Comparison of ENCODE assay signal across 9 mouse cellular contexts in the genomic region with DNA sequence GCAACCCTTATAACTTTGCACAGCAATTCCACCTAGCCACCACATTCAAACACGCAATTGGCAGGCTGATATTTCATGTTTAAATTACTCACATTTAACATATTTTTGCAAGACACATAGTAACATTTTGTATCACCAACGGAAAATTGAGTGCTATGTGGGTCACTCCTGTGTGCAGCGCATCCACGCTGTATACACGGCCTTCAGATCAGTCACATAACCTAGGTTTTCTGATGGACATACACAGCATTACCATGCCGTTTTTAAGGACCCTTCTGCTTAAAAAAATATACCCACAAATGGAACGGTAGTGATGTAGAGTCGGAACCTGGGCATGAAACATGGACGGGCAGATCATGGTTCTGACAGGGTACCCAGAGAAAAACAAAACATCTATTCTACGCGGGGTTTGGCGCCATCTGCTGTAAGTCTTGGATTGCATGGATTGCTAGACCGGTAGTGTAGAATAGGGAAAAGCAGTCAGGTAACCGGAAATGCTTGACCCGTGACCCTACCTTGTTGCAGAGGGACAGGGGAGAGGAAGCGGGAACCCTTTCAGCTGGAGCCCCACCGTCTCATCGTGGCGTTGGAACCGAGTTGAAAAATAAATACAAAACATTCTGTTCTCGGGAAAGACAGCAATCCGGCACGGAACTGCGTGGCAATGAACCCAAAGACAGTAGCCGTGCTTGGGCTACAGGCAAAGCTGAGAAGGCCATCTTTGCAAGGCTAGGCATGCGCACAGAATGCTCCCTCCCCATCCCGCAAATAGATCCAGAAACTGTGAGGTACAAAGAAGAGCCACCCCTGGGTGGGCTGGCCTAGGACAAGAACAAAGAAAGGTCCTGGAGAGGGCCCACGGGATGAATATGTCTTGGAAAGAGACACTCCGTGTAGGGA. TPM values are rescaled to one million over a fixed set of nuclear protein-coding genes. Genes with fewer than 3 reads are reported as not detected.
A peak's percentile ranks its signal among the peaks of the same experiment; 100 is the strongest.
DNase-seq lines count a peak whose midpoint lies in the region; ATAC-seq and TF ChIP-seq lines count a peak whose summit lies in the region.
"Had no signal": no experiment of that assay in that cellular context is flagged by ENCODE, and none has a peak within 500 bp of the region (broad histone marks: within the 10 kb centered on the region; RNA-seq: fewer than 3 reads in every experiment).

No protein-coding gene starts in this region.

- H3K9me3 ChIP-seq in ES-E14 (ENCODE audit: control insufficient read depth, insufficient read depth, low read depth, low read length) = no peaks in the 10 kb centered on the region
- H3K9me3 ChIP-seq in forebrain, embryonic 13.5 days (replicated peaks) = no peaks in the 10 kb centered on the region
- no peaks in the 10 kb centered on the region for H3K9me3 ChIP-seq in liver, postnatal 0 days (ENCODE audit: low read length)

- TF ChIP-seq CTCF in liver, postnatal 0 days (IDR thresholded peaks at IDR 0.05; ENCODE audit: low read depth) = peak; percentile 79

- no peak overlapping the region for H3K27ac ChIP-seq in ES-E14 (ENCODE audit: insufficient read depth, low read depth, low read length, poor library complexity, severe bottlenecking)
- no peak overlapping the region for H3K27ac ChIP-seq in forebrain, embryonic 13.5 days
- H3K27ac ChIP-seq in liver, postnatal 0 days (ENCODE audit: low read depth) = no peak overlapping the region

- TF ChIP-seq EP300 in liver, postnatal 0 days (IDR thresholded peaks at IDR 0.05; ENCODE audit: low read depth) = no peak

- H3K36me3 ChIP-seq in ES-E14 (ENCODE audit: control insufficient read depth, insufficient read depth, low read length, poor library complexity, severe bottlenecking) = no peaks in the 10 kb centered on the region
- H3K36me3 ChIP-seq in forebrain, embryonic 13.5 days (ENCODE audit: poor library complexity, severe bottlenecking) = no peaks in the 10 kb centered on the region
- H3K36me3 ChIP-seq in liver, postnatal 0 days (replicated peaks; ENCODE audit: insufficient read depth, low read length) = no peaks in the 10 kb centered on the region

- ATAC-seq in forebrain, embryonic 13.5 days = peak; percentile 79
- ATAC-seq in liver, postnatal 0 days = peak; percentile 56
- ATAC-seq in monocyte, adult 5-6 weeks (replicated peaks; ENCODE audit: insufficient number of reproducible peaks, low FRiP score, low TSS enrichment, poor library complexity, severe bottlenecking) = no peak

- no peaks in the 10 kb centered on the region for H3K27me3 ChIP-seq in forebrain, embryonic 13.5 days
- 0 out of 2 replicates have a peak, but pooled peaks cover 2% of the 10 kb centered on the region for H3K27me3 ChIP-seq in liver, postnatal 0 days (ENCODE audit: insufficient read depth, low read length)

- in situ Hi-C loops in ES-E14 (cut with MboI; ENCODE audit: low sequenced_read_pairs in 2 of 2, unreplicated experiment in 2 of 2) = no loop called here

- WGBS in forebrain, embryonic 13.5 days = 46% methylated on average over 29 of the region's 29 CpGs
- WGBS in liver, postnatal 0 days (ENCODE audit: insufficient replicate concordance) = 37% methylated on average over 29 of the region's 29 CpGs

- peak overlapping the region; percentile 34 to 52; a peak in 3 of 4 replicates for H3K4me3 ChIP-seq in ES-E14 (ENCODE audit: insufficient read depth in 1 of 2, low read depth in 1 of 2, low read length in 2 of 2, poor library complexity in 1 of 2, severe bottlenecking in 1 of 2)
- no peak overlapping the region for H3K4me3 ChIP-seq in forebrain, embryonic 13.5 days
- H3K4me3 ChIP-seq in liver, postnatal 0 days (ENCODE audit: low read depth, low read length) = no peak overlapping the region

- H3K4me1 ChIP-seq in ES-E14 (ENCODE audit: control insufficient read depth in 2 of 2, insufficient read depth in 2 of 2, low read length in 2 of 2, poor library complexity in 1 of 2) = peaks cover 0 to 5% of the 10 kb centered on the region in 2 experiments; a peak in 1 of 4 replicates
- no peaks in the 10 kb centered on the region for H3K4me1 ChIP-seq in forebrain, embryonic 13.5 days
- no peaks in the 10 kb centered on the region for H3K4me1 ChIP-seq in liver, postnatal 0 days (ENCODE audit: insufficient read depth)

- no peak overlapping the region; the same call in 1 of the 2 replicates for H3K4me2 ChIP-seq in forebrain, embryonic 13.5 days
- no peak overlapping the region for H3K4me2 ChIP-seq in liver, postnatal 0 days (ENCODE audit: low read depth, low read length)

- H3K9ac ChIP-seq in ES-E14 (ENCODE audit: insufficient read depth, low read depth, low read length, poor library complexity, severe bottlenecking) = peak overlapping the region; percentile 52
- no peak overlapping the region for H3K9ac ChIP-seq in forebrain, embryonic 13.5 days
- H3K9ac ChIP-seq in liver, postnatal 0 days (replicated peaks) = no peak overlapping the region

- peak; percentile 69 for DNase-seq in ES-E14 (ENCODE audit: low read depth, low spot score)
- peak; percentile 15 for DNase-seq in c-Kit-positive CD71-positive TER-119-positive erythroid progenitor cells, embryonic 14.5 days (ENCODE audit: low spot score)
- peak; percentile 74 for DNase-seq in heart, postnatal 4 days
- peak; percentile 81 for DNase-seq in layer of hippocampus, adult 11-12 months (ENCODE audit: low spot score)
- peak; percentile 66 for DNase-seq in liver, postnatal 0 days
- DNase-seq in ovary, postnatal 10 days (ENCODE audit: low spot score) = peak; percentile 18

TF ChIP-seq in ES-E14, 5 proteins besides CTCF, POLR2A, EP300 and RAD21:
- TF ChIP-seq ZNF384 (IDR thresholded peaks at IDR 0.05; ENCODE audit: low read depth, low read length) (0 out of 2 replicates have a peak, but pooled peaks have one; percentile 7), CHD2 (IDR thresholded peaks at IDR 0.05; ENCODE audit: low read depth, low read length) (no peak), MAFK (IDR thresholded peaks at IDR 0.05; ENCODE audit: insufficient read depth, low read depth, low read length) (no peak), HCFC1 (IDR thresholded peaks at IDR 0.05; ENCODE audit: borderline replicate concordance, insufficient read depth, low read length) (no peak), ZC3H11A (IDR thresholded peaks at IDR 0.05; ENCODE audit: borderline replicate concordance, low read depth, low read length) (peak; percentile 73)

RNA-seq across cellular contexts. Expression of a gene that starts 16.5 kb away (rescaled TPM):
- total RNA-seq in ES-E14 (2012; rRNA removed) = 3.3 and 4.5 TPM in 2 replicates
- polyA plus RNA-seq in forebrain, embryonic 13.5 days (2015; fragmentation: Nextera tagmentation; extraction: Ambion mirVana) = 0.38 TPM in 1 of 2 replicates, not detected in the other
- total RNA-seq in heart, postnatal 4 days (2021) = not detected
- polyA plus RNA-seq in liver, postnatal 0 days (2015; fragmentation: Nextera tagmentation; extraction: Ambion mirVana) = 0.15 TPM in 1 of 2 replicates, not detected in the other
- 3.7 TPM in 1 of 3 replicates, not detected in the others for total RNA-seq in monocyte, adult 5-6 weeks (2017)

RNA-seq across cellular contexts. Expression of a gene that starts 24.4 kb away (rescaled TPM):
- total RNA-seq in ES-E14 (2012; rRNA removed) = not detected in 2 replicates
- not detected in 2 replicates for polyA plus RNA-seq in forebrain, embryonic 13.5 days (2015; fragmentation: Nextera tagmentation; extraction: Ambion mirVana)
- total RNA-seq in heart, postnatal 4 days (2021) = not detected
- not detected in 2 replicates for polyA plus RNA-seq in liver, postnatal 0 days (2015; fragmentation: Nextera tagmentation; extraction: Ambion mirVana)
- 6.3 TPM in 1 of 3 replicates, not detected in the others for total RNA-seq in monocyte, adult 5-6 weeks (2017)
- total RNA-seq: gastrocnemius, postnatal 4 days had no signal

RNA-seq across cellular contexts. Expression of a gene that starts 38.4 kb away (rescaled TPM):
- total RNA-seq in ES-E14 (2012; rRNA removed) = 9.8 and 13.4 TPM in 2 replicates
- 4.7 and 5.4 TPM in 2 replicates for polyA plus RNA-seq in forebrain, embryonic 13.5 days (2015; fragmentation: Nextera tagmentation; extraction: Ambion mirVana)
- 10 to 100 TPM in 1 of 2 experiments, 1 to 10 TPM in 1; 9.9 to 11.3 TPM for total RNA-seq in heart, postnatal 4 days (2021)
- polyA plus RNA-seq in liver, postnatal 0 days (2015; fragmentation: Nextera tagmentation; extraction: Ambion mirVana) = 6.1 and 7.5 TPM in 2 replicates
- total RNA-seq in monocyte, adult 5-6 weeks (2017) = 46.8 to 114 TPM (median 77.3 TPM) in 3 replicates

Comparison
In these comparisons a context has a peak if more than half of its experiments do, and no peak if none do; other contexts are left out.
1. DNase-seq: peak in every context shown above with its lines; median percentile 81 in layer of hippocampus, adult 11-12 months; 74 in heart, postnatal 4 days; 69 in ES-E14; 66 in liver, postnatal 0 days; 18 in ovary, postnatal 10 days; 15 in c-Kit-positive CD71-positive TER-119-positive erythroid progenitor cells, embryonic 14.5 days.
2. H3K4me3 ChIP-seq: peak in ES-E14 (2 of 2); none in forebrain, embryonic 13.5 days (single experiment) and liver, postnatal 0 days (single experiment).